Mouse (Mus musculus) spleen, adult 12 weeks (tissue): ENCODE measurements around the gene Scn10a.

Experiments
- DNase-seq: peaks from one replicate; pipeline ENCODE4 v3.0.0; 2022; ENCODE audit warnings: low spot score

Scn10a gene

DNA sequence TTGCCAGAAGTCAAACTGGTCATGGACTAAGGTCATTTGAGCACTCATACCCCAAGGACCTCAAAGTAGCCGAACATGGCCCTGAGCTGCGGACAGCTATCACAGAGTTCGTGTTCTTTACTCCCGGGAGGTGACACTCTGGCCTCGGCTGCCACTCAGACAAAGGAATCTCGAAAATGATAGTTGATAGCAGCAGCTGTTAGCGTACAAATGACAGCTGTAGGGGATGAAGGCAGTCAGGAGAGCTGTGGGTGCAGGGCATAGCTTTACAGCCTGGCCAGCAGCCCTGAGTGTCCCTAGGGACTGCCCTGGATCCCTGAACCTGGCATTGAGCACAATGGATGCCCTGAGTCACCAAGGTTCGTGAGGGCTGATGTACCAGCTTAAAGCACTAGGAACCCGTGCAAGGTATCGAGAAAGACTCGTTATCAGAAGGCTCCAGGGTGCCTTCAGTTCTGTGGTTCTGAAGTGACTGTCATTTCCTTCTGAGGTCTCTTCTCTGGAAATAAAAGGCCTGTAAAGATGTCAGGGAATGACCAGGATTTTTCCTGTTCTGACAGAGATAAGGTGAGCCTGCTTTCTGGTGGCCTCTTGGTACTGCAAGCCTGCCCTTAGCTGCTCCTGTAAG lies 84.8 kb downstream of the Scn10a start:
- DNase-seq = no peak

DNA sequence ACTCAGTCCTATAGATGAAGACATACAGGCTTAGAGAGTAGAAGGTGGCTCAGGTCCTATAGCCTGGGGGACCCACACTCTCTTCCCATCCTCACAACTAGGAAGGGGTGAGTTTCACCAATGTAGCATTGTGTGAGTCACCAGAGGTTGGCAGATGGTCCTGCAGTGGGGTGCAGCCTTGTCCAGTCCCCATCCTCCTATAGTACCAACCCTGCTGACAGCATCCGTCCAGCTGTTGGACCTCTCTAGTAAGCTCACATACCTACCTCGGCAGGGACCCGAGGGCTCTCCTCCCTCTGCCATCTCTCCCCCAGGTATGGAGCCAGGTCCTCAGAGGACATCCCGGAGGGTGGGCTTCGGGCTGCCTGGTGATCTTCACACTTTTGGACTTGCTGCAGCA lies 85.6 kb downstream of the Scn10a start:
- DNase-seq = no peak

DNA sequence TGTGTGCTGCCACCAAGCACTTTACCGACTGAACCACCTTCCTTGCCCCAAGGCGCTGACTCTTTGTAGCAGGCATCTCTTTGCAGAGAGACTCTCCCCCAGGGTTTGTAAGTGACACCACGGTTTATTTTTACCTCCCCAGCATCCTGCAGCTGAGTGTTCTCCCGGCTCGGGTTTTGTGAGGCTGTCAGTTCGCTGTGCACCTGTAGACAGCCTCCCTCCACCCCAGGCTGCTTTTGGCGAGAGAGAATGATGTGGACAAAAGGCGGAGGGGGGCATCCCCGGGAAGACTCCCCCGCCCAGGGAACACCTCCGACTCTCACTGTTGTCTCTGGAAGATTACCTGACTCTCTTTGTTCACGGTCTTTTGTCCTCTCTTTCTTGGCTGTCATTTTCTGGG lies 86.3 kb downstream of the Scn10a start:
- DNase-seq = no peak

DNA sequence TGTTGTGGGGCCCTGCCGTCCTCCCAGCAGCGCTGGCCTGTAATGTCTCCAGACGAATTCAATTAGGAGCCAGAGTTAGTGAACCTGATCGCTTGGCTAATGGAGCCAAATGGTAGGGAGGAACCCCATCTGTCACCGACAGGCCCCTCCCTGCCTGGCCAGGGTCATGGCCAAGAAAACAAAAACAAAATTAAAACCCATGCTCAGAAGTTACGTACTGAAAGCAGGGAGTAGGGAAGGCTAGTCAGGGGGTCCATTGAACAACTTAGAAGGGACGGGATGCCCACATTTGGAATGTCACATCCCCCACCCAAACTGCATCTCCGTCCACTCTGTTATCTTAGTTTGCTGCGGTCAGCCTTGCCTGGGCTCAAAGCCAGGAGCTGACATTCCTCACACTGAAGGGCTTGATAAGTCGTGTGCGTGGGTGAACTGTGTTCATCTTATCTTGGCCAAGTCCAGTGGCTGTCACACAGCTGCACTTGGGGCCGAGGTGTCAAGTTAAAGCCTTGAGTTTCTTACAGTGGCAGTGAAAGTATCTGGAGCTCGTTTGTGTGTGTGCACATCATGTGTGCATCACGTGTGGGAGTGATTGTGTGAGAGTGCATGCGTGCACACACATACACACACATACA lies 87.1 kb downstream of the Scn10a start:
- DNase-seq = no peak

DNA sequence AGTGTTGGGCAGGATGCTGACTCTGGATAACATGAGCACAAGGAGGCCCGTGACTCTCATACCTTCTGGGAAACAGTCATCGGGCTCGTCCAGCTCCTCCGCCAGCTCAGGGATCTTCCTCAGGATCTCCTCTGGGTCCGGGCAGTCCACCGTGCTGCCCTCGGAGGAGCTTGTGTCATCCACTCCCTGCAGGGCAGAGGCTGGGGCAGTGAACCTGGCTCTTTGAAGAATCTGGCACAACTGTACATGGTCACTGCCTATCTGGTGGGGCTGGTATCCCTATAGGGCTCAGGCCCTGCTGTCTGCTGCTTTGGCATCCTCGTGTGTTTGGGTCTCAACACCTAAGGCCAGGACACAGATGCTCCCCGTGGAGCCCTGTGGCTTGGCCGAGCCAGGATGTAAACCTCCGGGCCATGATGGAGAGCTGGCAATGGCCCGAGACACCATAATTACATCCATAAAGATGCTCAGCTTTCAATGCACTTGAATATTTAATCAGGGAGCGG lies 87.7 kb downstream of the Scn10a start:
- DNase-seq = no peak

DNA sequence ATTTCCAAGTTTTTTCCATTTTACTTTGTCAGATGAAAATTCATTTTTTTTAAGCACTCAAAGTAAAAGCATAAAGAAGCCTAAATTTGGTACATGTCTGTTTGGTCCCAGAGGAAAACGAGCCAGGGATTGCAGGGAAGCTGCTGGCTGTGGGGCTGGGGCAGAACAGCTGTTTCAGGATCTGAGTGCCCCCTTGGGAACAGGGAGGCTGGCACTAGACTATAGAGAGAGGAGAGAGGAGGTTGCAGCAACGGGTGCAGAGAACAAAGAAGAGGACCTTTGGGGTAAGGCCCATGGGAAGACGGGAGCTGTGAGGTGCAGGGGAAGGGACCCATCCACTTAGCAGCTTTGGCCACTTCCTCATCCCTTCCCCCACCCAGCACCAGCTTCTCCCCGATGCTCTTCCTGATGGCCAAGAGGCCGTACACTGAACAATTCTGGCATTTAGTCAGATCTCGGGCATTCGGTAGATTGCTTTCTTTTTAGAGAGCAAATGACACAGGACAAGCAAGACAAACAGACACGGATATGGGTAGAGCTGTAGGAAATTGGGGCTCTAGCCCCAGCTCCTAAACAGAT lies 90.3 kb downstream of the Scn10a start:
- no peak for DNase-seq

DNA sequence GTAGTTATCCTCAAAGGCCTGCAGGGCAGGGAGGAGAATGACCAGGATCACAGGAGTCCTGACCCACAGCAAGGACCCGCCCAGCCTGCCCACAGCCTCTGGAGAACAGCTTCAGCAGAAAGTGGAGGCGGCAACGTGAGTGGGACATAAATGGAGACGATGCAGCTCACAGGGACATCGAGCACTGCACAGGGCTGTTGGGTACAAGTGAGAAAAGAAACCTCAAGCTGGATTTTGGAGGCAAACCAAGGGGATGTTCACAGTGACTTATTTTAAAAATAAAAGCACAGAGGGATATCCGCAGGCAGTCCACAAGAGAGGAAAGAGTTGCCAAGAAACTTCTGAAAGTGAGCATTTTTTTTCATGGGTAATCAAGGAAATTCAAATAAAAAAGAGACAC lies 91.9 kb downstream of the Scn10a start:
- no peak for DNase-seq

DNA sequence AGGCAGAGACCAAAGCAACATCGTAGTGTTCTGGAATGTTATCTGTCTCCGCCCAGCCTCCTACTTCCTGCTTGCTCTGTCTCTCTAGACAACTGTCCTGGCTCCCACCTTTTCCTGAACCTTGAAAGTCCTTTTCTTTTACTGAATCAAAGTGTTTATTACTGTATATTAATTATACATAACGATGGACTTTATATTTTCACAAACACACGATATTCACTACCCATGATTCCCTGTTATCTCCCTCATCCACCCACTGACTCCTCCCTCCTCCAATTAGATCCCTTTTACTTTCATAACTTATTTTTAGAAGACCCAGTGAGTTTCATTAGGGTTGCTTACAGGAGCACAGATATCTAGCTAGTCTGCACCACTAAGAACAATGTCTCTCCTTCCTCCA lies 95.0 kb downstream of the Scn10a start:
- DNase-seq = no peak

DNA sequence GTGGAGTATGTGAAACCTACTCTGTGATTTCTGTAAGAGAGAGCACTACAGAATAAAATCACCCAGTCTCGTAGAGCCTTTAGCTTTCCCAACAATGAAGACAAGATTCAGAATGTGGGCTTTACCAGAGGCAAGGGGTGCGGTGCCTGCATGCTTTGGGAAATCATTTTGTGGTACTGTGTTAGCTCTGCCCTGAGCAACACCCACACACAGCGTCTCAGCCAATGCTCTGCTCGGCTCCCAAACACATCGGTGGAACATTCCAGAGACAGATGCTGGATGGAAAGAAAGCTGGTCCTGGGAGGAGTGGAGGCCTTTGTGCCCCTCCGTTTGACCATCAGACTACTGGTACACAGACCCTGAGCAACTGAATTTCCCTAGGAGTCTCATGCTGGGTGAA lies 104.3 kb downstream of the Scn10a start:
- DNase-seq = no peak

DNA sequence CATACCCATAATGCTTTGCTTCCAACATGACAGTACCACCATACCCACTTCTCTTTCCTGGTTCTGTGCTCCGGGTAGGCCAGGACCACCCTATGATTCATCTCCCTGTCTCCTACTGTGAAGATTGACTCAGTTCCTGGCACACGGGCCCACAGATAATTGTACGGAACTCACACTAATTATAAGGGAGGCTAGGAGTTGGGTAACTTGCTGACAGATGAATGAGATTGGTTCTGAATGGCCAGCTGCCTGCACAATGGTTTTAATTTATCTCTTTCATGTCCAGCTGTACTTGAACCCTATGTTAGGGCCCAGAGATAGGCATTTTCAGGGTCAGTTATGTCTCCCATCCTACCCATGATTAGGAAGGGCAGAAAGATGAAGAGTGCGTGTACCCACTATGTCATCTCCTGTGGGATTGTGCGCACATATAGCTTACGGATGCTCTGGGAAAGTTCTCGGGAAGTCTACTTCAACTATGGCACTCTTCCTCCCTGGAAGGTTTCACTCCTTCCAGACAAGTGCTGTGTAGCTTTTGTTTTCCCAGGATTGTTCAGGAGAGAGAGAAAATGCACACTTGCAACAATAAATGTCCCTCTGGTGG lies 108.5 kb downstream of the Scn10a start:
- DNase-seq = no peak

DNA sequence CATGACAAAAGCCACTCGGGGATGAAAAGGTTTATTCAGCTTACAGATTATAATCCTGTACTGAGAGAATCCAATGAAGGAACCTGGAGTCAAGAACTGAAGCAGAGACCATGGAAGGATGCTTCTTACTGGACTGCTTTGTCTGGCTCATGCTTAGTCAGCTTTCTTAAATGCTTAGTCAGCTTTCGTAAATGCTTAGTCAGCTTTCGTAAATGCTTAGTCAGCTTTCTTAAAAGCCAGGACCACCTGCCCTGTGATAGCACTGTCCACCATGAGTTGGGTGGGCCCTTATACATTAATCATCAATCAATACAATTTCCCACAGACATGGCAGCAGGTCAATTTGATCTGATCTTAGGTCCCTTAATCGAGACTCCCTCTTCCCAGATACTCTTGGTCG lies 112.2 kb downstream of the Scn10a start:
- no peak for DNase-seq

DNA sequence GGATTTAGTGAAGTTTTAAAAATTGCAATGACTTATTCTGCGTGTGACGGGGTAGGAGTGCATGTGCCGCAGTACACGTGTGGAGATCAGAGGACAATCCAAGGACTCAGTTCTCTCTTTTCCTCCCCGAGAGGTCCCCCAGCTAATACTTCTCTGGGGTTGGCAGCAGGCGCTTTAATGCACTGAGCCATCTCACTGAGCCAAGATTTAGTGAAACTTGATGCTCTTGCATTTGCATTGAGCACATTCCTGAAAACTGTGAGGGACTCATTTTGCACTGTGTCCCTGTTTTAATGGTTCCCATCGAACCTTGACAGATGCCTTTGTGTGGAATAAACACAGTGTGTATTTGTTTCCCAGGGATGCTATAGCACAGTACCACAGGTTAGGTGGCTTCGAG lies 114.5 kb downstream of the Scn10a start:
- no peak for DNase-seq

DNA sequence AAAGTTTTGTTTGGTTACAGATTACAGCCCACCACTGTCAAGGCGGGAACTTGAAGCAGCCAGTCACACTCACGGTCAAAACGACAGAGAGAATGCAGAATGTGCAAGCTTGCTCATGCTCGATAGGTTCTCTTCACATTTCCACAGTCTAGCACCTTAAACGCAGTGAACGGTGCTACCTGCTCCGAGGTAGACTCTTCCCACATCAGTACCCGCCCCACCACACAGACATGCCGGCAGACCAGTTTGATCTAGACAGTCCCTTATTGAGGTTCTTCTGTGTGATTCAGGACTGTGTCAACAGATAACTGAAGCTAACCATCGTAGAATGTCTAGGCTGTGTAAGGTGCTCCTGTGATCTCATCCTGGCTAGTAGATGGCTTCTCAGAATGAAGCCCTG lies 120.6 kb downstream of the Scn10a start:
- no peak for DNase-seq

DNA sequence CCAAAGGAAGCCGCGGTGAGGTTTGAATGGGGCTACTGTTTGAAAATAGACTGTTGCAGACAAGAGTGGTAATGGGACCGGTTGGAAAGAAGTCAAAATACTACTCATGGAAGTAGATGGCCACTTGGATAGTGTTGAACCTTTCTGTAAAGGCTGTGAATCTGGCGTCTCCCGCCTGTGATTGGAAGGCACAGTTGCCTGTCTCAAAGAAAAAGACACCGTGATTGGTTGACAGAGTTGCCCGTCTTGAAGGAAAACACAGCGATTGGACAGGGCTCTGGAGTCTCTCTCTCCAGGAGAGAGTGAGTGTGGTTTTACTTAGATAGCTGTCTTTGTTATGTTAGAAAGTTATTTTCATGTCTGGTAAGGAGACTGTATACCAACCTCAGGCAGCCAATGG lies 121.8 kb downstream of the Scn10a start:
- no peak for DNase-seq

DNA sequence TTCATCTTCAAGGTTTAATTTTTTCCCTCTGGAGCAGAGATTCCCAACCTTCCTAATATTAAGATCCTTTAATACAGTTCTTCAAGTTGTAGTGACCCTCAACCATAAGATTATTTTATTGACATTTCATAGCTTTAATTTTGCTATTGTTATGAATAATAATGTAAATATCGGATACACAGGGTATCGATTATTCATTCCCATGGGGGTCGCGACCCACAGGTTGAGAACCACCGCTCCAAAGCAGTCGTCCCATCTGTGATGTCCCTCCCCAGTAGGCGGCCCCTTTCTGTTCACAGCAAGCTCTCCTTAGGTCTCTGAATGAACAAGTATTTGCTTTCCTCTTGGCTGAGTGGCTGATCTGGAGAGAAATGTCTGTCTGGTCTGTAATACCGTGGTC lies 129.5 kb downstream of the Scn10a start:
- no peak for DNase-seq

DNA sequence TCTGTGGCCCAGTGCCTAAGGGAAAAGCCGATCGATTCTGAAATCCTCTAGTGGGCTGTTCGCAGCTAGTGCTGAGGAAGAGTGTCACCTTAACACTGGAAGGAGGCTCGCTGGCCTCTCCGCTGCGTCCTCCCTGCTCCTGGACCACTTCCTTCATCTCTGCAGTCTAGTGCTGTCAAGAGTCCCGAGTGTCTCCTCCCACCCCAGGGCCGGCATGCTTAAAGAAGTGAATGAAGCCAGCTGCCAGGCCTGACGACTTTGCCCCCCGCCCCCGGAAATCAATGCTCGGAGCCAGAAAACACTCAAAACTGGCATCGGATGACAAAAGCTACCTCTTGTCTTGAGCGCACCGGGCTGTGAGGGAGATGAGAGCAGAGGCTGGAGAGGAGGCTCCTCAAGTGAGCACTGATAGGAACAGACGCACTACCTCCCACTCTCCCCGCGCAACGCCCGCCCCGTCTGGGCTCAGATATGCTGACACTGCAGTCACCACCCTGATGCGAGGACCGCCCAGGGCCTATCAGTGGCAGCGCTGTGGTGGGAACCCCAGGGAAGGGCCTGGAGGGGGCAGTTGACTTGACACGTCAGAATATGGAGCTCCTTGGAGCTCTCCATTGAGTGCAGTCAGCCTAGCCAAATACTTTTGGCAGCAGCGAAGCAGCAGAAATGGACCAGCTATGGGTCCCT lies 130.2 kb downstream of the Scn10a start:
- DNase-seq = no peak

DNA sequence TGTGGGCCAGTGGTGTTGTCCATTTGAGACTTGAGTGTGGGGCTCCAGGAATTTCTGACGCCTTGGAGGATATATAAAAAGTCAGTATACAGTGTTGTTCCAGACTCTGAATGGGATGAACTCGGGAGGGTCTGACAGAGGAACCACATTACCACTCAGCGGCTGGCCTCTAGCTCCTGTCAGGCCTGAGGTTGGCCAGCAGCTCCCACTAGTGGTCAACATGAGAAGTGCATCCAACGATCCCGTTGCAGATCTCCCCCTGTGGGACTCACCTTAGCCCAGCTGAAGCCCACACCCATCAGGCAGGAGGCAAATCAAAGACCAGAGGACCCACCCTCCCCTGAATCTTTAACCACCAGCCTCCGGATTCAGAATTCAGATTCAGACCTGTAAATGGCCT lies 138.5 kb downstream of the Scn10a start:
- peak; percentile 34 for DNase-seq

DNA sequence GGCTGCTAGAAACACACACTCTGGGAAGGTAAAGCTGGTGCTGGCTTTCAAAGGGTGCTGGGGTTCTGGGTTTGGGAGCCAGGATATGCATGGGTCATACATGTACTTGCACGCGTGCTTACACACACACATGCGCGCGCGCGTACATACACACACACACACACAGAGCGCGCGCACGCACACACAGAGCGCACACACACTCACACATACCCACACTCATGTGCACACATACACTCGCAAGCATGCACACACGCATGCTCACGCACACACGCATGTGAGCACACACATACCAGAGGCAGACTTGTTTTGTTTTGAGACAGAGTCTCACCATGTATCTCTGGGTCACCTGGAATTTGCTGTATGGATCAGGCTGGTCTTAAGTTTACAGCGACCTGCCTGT lies 138.9 kb downstream of the Scn10a start:
- DNase-seq = no peak

DNA sequence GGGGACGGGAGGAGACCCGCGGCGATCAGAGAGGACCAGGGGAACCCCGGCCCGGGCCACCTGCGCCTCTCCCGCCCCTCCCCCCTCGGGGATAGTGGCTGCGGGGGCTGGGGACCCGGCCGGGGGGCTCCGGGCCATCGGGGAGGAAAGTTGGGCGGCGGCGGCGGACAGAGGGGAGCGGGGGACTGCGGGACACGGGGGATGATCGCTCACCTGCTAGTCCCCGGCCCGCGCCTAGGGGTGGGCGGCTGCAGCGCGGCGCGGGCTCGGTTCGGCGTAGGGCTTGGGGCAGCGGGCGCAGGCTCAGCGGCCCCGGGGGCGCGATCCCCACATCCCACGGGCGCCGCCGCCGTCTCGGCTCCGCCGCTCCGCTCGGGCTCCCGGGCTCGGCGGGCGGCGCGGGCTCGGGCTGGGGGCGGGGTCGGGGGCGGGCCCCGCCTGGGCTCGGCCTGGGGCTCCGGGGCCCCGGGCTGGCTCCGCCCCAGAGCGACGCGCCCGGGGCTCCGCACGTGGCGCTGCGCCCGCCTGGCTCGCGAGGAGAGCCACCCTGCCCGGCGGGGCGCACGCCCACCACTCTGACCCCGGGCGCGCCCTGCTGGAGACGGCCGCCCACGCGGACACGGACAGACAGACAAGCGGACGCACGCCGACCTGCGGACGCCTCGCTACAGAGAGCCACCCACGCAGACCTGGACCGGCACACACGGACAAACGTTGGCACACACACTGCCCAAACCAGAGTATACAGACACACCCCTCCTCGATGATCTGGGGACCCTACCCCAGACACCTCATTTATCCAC lies 140.3 kb downstream of the Scn10a start, which contains the start of gene Scn5a:
TSS of gene Scn5a (minus strand) at position 381 of the 803 bp plus-strand sequence.
- no peak for DNase-seq

DNA sequence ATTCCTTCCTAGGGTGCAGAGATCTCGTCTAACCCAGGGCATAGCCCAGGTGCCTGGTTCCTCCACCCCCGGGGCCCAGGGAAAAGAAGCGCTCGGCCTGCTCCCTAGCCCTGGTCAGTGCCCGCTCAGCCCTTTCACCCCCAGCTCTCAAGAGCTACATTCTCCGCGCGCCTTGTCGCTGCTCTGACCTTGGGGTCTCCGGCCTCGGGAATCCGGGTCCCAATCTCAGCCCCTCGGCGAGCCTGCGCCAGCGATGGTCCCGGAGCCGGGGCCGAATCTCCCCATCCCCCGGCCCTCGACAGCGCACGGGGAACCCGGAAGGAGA lies 140.8 kb downstream of the Scn10a start:
- DNase-seq = no peak

DNA sequence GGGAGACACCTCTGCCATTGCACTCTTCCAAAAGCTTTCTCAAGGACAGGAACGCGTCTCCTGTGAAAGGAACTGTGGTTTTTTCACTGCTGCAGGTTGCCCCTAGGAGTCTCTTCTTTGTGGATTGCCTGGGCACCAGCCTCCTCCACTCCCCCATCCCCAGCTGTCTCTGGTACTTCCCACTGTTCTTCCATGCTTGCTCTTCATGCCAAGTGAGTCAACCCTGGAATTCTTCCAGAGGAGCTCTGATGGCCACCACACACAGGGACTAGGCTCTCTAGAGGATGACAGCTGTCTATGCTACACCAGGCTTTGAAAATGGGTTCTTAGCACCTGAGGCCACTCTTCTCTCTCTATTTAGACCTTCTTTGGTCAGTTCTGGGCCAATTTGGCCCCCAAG lies 142.1 kb downstream of the Scn10a start:
- DNase-seq = no peak

DNA sequence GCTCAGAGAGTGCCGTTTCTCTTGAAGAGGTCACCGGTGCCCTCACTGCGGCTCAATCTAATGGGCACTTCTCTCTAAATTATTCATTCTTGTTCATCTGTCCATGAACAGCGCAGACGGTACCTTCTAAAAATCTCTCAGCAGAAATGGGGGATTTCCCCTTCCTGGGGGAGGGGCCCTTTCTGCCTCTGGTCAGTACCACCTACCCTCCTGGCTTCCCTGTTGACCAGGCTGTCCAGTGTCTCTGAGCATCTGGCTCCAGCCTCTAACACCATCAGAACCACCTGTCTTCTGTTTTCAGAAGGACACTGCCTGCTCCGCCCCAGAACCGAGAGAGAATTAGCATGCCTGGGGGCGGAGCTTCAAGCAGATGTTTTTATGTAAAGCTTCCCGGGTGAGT lies 143.4 kb downstream of the Scn10a start:
- DNase-seq = no peak
